Mouse (Mus musculus) embryonic facial prominence, embryonic 14.5 days (tissue): ENCODE measurements around the gene Hexa. TPM values are rescaled to one million over a fixed set of nuclear protein-coding genes. Genes with fewer than 3 reads are reported as not detected.

Experiments used
- ATAC-seq: fragments of 200-750 bp; cut with Nextera tagmentation; 2 replicates; pipeline ENCODE4 v1.8.0; 2017; ENCODE audit warnings: low read depth, moderate number of reproducible peaks, moderate TSS enrichment
- DNase-seq: peaks from one replicate; pipeline ENCODE4 v3.0.0-alpha.2; 2015; ENCODE audit warnings: low spot score
- H3K27ac ChIP-seq: fragments of 300-500 bp; sonication (generic); replicated peaks from 2 replicates; pipeline ENCODE4 v1.5.1; 2014; ENCODE audit warnings: low read depth, mild to moderate bottlenecking, low read length, moderate library complexity
- H3K27me3 ChIP-seq: fragments of 300-500 bp; sonication (generic); replicated peaks from 2 replicates; pipeline ENCODE4 v1.6.1; 2014; ENCODE audit warnings: low read length; ENCODE audit not compliant: control insufficient read depth, insufficient read depth
- H3K36me3 ChIP-seq: fragments of 300-500 bp; sonication (generic); 2 replicates; pipeline ENCODE4 v1.6.1; 2014; ENCODE audit warnings: low read length, mixed read lengths; ENCODE audit not compliant: control insufficient read depth, insufficient read depth
- H3K4me1 ChIP-seq: fragments of 300-500 bp; sonication (generic); 2 replicates; pipeline ENCODE4 v1.6.1; 2014; ENCODE audit warnings: antibody characterized with exemption, low read length; ENCODE audit not compliant: control insufficient read depth, insufficient read depth
- H3K4me2 ChIP-seq: fragments of 300-500 bp; sonication (generic); 2 replicates; pipeline ENCODE4 v1.6.1; 2014; ENCODE audit warnings: low read depth, mild to moderate bottlenecking, low read length, moderate library complexity, mixed read lengths
- H3K4me3 ChIP-seq: fragments of 300-500 bp; sonication (generic); 2 replicates; pipeline ENCODE4 v1.5.1; 2014; ENCODE audit warnings: low read depth, mild to moderate bottlenecking, low read length
- H3K9ac ChIP-seq: fragments of 300-500 bp; sonication (generic); 2 replicates; pipeline ENCODE4 v1.6.1; 2014; ENCODE audit warnings: low read depth, mild to moderate bottlenecking, low read length, moderate library complexity, mixed read lengths
- H3K9me3 ChIP-seq: fragments of 300-500 bp; sonication (generic); 2 replicates; pipeline ENCODE4 v1.6.1; 2016; ENCODE audit warnings: low read length; ENCODE audit not compliant: control insufficient read depth
- WGBS: fragments of 180-500 bp; shearing (Covaris S2); extraction: QIAGEN DNeasy Blood & Tissue Kit; methylation state at CpG from one replicate; pipeline ENCODE4 v1.1.7; 2014; 5-methylcytosine and 5-hydroxymethylcytosine counted together
- polyA plus RNA-seq: library from polyadenylated mRNA; unstranded; fragments of >200 nt; fragmentation: Nextera tagmentation; extraction: Ambion mirVana; gene quantifications from 2 replicates; pipeline ENCODE4 v1.2.1, GENCODE M21; 2014

Gene Hexa
- polyA plus RNA-seq, 1 experiment from 2014 or later, result 101 TPM

- H3K4me3 ChIP-seq, result no peak overlapping the region
- no peaks in the 10 kb centered on the region for H3K9me3 ChIP-seq
- H3K27ac ChIP-seq, result no peak overlapping the region
- H3K9ac ChIP-seq, result no peak overlapping the region
- no peaks in the 10 kb centered on the region for H3K27me3 ChIP-seq
- H3K36me3 ChIP-seq, result no peaks in the 10 kb centered on the region
- H3K4me1 ChIP-seq, result no peaks in the 10 kb centered on the region
- no peak for DNase-seq
- WGBS, result 82% methylated on average over 3 of the region's 3 CpGs
- no peak overlapping the region for H3K4me2 ChIP-seq
- no peak for ATAC-seq
Observed at GRCm38 (mm10) chr9:59527580-59527979, 11.8 kb upstream of the Hexa start.

DNA sequence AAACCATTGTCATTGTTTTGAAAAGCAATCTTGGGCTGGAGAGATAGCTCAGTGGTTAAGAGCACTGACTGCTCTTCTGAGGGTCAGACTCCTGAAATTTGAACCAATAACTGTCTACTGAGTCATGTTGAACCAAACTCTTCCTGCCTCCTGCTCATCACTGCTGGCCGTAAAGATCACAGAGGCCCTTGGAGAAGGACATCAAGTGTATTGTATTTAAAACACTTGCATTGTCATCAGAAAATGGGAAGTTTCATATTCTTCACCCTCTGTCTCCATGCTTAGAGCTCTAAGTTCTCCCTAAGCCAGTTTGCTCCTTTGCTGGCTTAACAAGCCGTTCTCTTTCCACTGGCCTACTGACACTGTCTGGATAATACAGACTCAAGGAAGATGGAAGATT is 11.1 kb upstream of the Hexa start:
- Histone ChIP-seq H3K27ac (no peak overlapping the region), H3K27me3 (no peaks in the 10 kb centered on the region), H3K9ac (no peak overlapping the region), H3K9me3 (no peaks in the 10 kb centered on the region), H3K36me3 (no peaks in the 10 kb centered on the region), H3K4me3 (no peak overlapping the region), H3K4me1 (no peaks in the 10 kb centered on the region), H3K4me2 (no peak overlapping the region)
- WGBS, result 78% methylated on average over 2 of the region's 2 CpGs
- DNase-seq (no peak), ATAC-seq (no peak)

DNA sequence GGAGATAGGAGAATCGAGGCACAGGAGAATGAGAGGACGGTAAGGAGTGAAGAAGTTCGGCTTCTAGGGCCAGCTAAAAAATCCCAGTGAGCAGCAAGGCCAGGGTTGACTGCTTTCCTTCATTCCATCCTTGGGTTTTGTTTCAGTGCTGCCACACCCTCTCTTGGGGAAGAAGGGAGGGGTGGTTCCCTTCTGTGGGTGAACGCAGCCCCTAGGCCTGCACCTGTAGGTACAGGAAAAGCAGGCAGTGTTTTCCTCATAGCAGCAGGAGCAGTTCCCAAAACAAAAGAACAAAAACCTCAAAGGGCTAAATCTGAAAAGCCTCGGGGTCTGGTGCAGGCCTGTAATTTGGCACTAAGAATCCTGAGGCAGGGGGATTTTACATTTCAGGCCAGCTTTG is 7.7 kb upstream of the Hexa start:
- Histone ChIP-seq H3K36me3 (no peaks in the 10 kb centered on the region), H3K27ac (no peak overlapping the region), H3K9me3 (no peaks in the 10 kb centered on the region), H3K4me2 (no peak overlapping the region), H3K4me1 (no peaks in the 10 kb centered on the region), H3K4me3 (no peak overlapping the region), H3K9ac (no peak overlapping the region), H3K27me3 (no peaks in the 10 kb centered on the region)
- peak; percentile 20 for DNase-seq
- 37% methylated on average over 5 of the region's 5 CpGs for WGBS
- ATAC-seq, result peak; percentile 33; the same call in 1 of the 2 replicates

DNA sequence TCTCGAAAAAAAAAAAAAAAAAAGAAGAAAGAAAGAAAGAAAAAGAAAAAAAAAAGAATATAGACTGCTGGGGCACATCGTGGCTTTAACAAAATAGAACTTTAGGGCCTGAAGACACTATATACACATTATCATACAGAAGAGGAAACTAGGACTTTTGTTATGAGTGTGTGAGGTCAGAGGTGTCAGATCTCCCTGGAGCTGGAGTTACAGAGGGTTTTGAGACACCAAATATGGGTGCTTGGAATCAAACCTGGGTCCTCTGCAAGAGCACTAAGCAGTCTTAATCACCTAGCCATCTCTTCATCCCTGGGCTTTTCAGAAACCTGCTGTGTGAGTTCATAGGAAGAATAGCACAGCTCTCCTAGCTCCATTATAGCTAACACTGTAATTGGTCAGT is 5.9 kb upstream of the Hexa start:
- ATAC-seq, result no peak
- Histone ChIP-seq H3K36me3 (no peaks in the 10 kb centered on the region), H3K27me3 (no peaks in the 10 kb centered on the region), H3K4me3 (no peak overlapping the region), H3K4me1 (no peaks in the 10 kb centered on the region), H3K27ac (no peak overlapping the region), H3K9me3 (no peaks in the 10 kb centered on the region), H3K9ac (no peak overlapping the region), H3K4me2 (no peak overlapping the region)
- WGBS, result 70% methylated on average over 2 of the region's 2 CpGs
- DNase-seq, result no peak

DNA sequence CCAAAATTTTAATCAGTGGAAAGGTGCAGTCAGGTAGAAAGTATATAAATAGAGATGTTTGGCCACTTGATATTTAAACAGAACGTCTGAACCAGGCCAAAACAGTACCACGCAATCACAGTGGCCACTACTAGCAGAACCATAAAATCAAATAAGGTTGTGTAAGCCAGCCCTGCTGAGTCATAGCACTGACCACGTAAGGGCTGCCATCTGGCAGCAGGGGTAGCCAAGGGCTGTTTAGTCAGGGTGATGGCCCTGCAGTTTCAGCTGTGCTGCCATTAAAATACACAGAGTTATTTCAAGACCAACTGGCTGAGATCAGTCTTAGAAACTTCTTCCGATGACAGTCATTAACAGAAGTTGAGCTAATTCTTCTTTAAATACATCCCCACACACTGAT is 5.5 kb upstream of the Hexa start:
- Histone ChIP-seq H3K4me1 (peaks cover under 1% of the 10 kb centered on the region), H3K36me3 (no peaks in the 10 kb centered on the region), H3K27ac (no peak overlapping the region), H3K4me3 (no peak overlapping the region), H3K9me3 (no peaks in the 10 kb centered on the region), H3K4me2 (no peak overlapping the region), H3K27me3 (no peaks in the 10 kb centered on the region), H3K9ac (no peak overlapping the region)
- ATAC-seq (no peak), DNase-seq (no peak)
- WGBS, result 72% methylated on average over 4 of the region's 4 CpGs

- Histone ChIP-seq H3K4me3 (no peak overlapping the region), H3K9me3 (no peaks in the 10 kb centered on the region), H3K27ac (no peak overlapping the region), H3K36me3 (no peaks in the 10 kb centered on the region), H3K4me1 (peaks cover 11% of the 10 kb centered on the region), H3K9ac (no peak overlapping the region), H3K4me2 (no peak overlapping the region), H3K27me3 (no peaks in the 10 kb centered on the region)
- no peak for ATAC-seq
- DNase-seq, result no peak
- WGBS, result 70% methylated on average over 3 of the region's 3 CpGs
Observed at GRCm38 (mm10) chr9:59537651-59538050, 1.7 kb upstream of the Hexa start.

GRCm38 (mm10) chr9:59541617-59542016 is 2.3 kb downstream of the Hexa start:
- DNase-seq, result no peak
- H3K9me3 ChIP-seq, result no peaks in the 10 kb centered on the region
- WGBS, result 91% methylated on average over 6 of the region's 6 CpGs

GRCm38 (mm10) chr9:59542766-59543324 is 3.5 kb downstream of the Hexa start:
- no peaks in the 10 kb centered on the region for H3K9me3 ChIP-seq

More at GRCm38 (mm10) chr9:59541617-59542016, 2.3 kb downstream of the Hexa start:
- H3K4me1 ChIP-seq, result peaks cover 11% of the 10 kb centered on the region
- H3K9ac ChIP-seq, result no peak overlapping the region
- no peak for ATAC-seq
- no peaks in the 10 kb centered on the region for H3K27me3 ChIP-seq
- no peak overlapping the region for H3K27ac ChIP-seq
- H3K36me3 ChIP-seq, result no peaks in the 10 kb centered on the region
- H3K4me2 ChIP-seq, result no peak overlapping the region
- no peak overlapping the region for H3K4me3 ChIP-seq

GRCm38 (mm10) chr9:59544739-59545138 is 5.4 kb downstream of the Hexa start:
- DNase-seq (no peak), ATAC-seq (no peak)
- Histone ChIP-seq H3K36me3 (no peaks in the 10 kb centered on the region), H3K4me2 (no peak overlapping the region), H3K4me3 (no peak overlapping the region), H3K9ac (no peak overlapping the region), H3K9me3 (no peaks in the 10 kb centered on the region), H3K27ac (no peak overlapping the region), H3K4me1 (peaks cover 7% of the 10 kb centered on the region), H3K27me3 (no peaks in the 10 kb centered on the region)
- 92% methylated on average over 5 of the region's 5 CpGs for WGBS

More at GRCm38 (mm10) chr9:59542766-59543324, 3.5 kb downstream of the Hexa start:
- Histone ChIP-seq H3K36me3 (no peaks in the 10 kb centered on the region), H3K9ac (no peak overlapping the region), H3K27ac (no peak overlapping the region), H3K4me3 (no peak overlapping the region), H3K4me1 (peaks cover 11% of the 10 kb centered on the region), H3K27me3 (no peaks in the 10 kb centered on the region), H3K4me2 (no peak overlapping the region)
- no peak for ATAC-seq
- DNase-seq, result no peak
